Mouse (Mus musculus): ENCODE data around the gene Rasgef1b. TPM values are rescaled to one million over a fixed set of nuclear protein-coding genes. Genes with fewer than 3 reads are reported as not detected.

Gene Rasgef1b
- polyA plus RNA-seq, 1 experiment from 2014 or later, result 28.6 TPM

- 13% methylated on average over 3 of the region's 3 CpGs for WGBS
- no peaks in the 10 kb centered on the region for H3K36me3 ChIP-seq (ENCODE audit: control insufficient read depth, insufficient read depth, low read length)
- H3K4me2 ChIP-seq, result no peak overlapping the region
- peak; percentile 82 for ATAC-seq (ENCODE audit: low FRiP score)
- no peak overlapping the region for H3K9ac ChIP-seq (ENCODE audit: low read length)
- peak; percentile 92 for DNase-seq (ENCODE audit: low spot score, missing footprints)
- no peak overlapping the region for H3K27ac ChIP-seq (ENCODE audit: low read depth, low read length)
- H3K27me3 ChIP-seq (ENCODE audit: control insufficient read depth, insufficient read depth, low read length), result peaks cover 92% of the 10 kb centered on the region
- no peak overlapping the region for H3K4me3 ChIP-seq (ENCODE audit: low read depth, low read length)
- peaks cover 2% of the 10 kb centered on the region; the same call in 1 of the 2 replicates for H3K4me1 ChIP-seq (ENCODE audit: control insufficient read depth, insufficient read depth, low read length)
- H3K9me3 ChIP-seq (ENCODE audit: control insufficient read depth, low read length), result no peaks in the 10 kb centered on the region
Observed at GRCm38 (mm10) chr5:99391525-99391924, 337.3 kb downstream of the Rasgef1b start.

GRCm38 (mm10) chr5:99390776-99391175 lies 338.1 kb downstream of the Rasgef1b start:
- Histone ChIP-seq H3K4me1 (ENCODE audit: control insufficient read depth, insufficient read depth, low read length) (peaks cover 5% of the 10 kb centered on the region), H3K4me3 (ENCODE audit: low read depth, low read length) (no peak overlapping the region), H3K27me3 (ENCODE audit: control insufficient read depth, insufficient read depth, low read length) (peaks cover 89% of the 10 kb centered on the region), H3K27ac (ENCODE audit: low read depth, low read length) (no peak overlapping the region), H3K36me3 (ENCODE audit: control insufficient read depth, insufficient read depth, low read length) (no peaks in the 10 kb centered on the region), H3K4me2 (no peak overlapping the region), H3K9ac (ENCODE audit: low read length) (no peak overlapping the region), H3K9me3 (ENCODE audit: control insufficient read depth, low read length) (no peaks in the 10 kb centered on the region)
- 45% methylated on average over 7 of the region's 7 CpGs for WGBS
- ATAC-seq (ENCODE audit: low FRiP score), result no peak
- DNase-seq (ENCODE audit: low spot score, missing footprints), result no peak

GRCm38 (mm10) chr5:99390314-99390713 lies 338.6 kb downstream of the Rasgef1b start:
- H3K4me3 ChIP-seq (ENCODE audit: low read depth, low read length), result no peak overlapping the region
- no peak overlapping the region for H3K9ac ChIP-seq (ENCODE audit: low read length)
- H3K36me3 ChIP-seq (ENCODE audit: control insufficient read depth, insufficient read depth, low read length), result no peaks in the 10 kb centered on the region
- H3K27ac ChIP-seq (ENCODE audit: low read depth, low read length), result no peak overlapping the region
- WGBS, result 65% methylated on average over 3 of the region's 3 CpGs
- H3K27me3 ChIP-seq (ENCODE audit: control insufficient read depth, insufficient read depth, low read length), result peaks cover 84% of the 10 kb centered on the region
- no peaks in the 10 kb centered on the region for H3K9me3 ChIP-seq (ENCODE audit: control insufficient read depth, low read length)
- no peak overlapping the region for H3K4me2 ChIP-seq
- ATAC-seq (ENCODE audit: low FRiP score), result no peak
- no peak for DNase-seq (ENCODE audit: low spot score, missing footprints)
- H3K4me1 ChIP-seq (ENCODE audit: control insufficient read depth, insufficient read depth, low read length), result peaks cover 5% of the 10 kb centered on the region

GRCm38 (mm10) chr5:99388585-99389250 lies 340.1 kb downstream of the Rasgef1b start:
- Histone ChIP-seq H3K4me1 (ENCODE audit: control insufficient read depth, insufficient read depth, low read length) (peaks cover 5% of the 10 kb centered on the region), H3K27ac (ENCODE audit: low read depth, low read length) (no peak overlapping the region), H3K4me3 (ENCODE audit: low read depth, low read length) (no peak overlapping the region), H3K9me3 (ENCODE audit: control insufficient read depth, low read length) (no peaks in the 10 kb centered on the region), H3K9ac (ENCODE audit: low read length) (no peak overlapping the region), H3K4me2 (no peak overlapping the region), H3K27me3 (ENCODE audit: control insufficient read depth, insufficient read depth, low read length) (peaks cover 79% of the 10 kb centered on the region), H3K36me3 (ENCODE audit: control insufficient read depth, insufficient read depth, low read length) (no peaks in the 10 kb centered on the region)
- DNase-seq (ENCODE audit: low spot score, missing footprints), result peak; percentile 77
- ATAC-seq (ENCODE audit: low FRiP score), result no peak
- WGBS, result 85% methylated on average over 10 of the region's 10 CpGs

- Histone ChIP-seq H3K4me2 (no peak overlapping the region), H3K4me1 (ENCODE audit: control insufficient read depth, insufficient read depth, low read length) (peaks cover 5% of the 10 kb centered on the region), H3K4me3 (ENCODE audit: low read depth, low read length) (no peak overlapping the region), H3K36me3 (ENCODE audit: control insufficient read depth, insufficient read depth, low read length) (no peaks in the 10 kb centered on the region), H3K27ac (ENCODE audit: low read depth, low read length) (no peak overlapping the region), H3K9ac (ENCODE audit: low read length) (no peak overlapping the region), H3K27me3 (ENCODE audit: control insufficient read depth, insufficient read depth, low read length) (peaks cover 79% of the 10 kb centered on the region), H3K9me3 (ENCODE audit: control insufficient read depth, low read length) (no peaks in the 10 kb centered on the region)
- WGBS, result 68% methylated on average over 5 of the region's 5 CpGs
- no peak for ATAC-seq (ENCODE audit: low FRiP score)
- DNase-seq (ENCODE audit: low spot score, missing footprints), result peak; percentile 79
Observed at GRCm38 (mm10) chr5:99388131-99388530, 340.7 kb downstream of the Rasgef1b start.

GRCm38 (mm10) chr5:99387185-99387981 lies 341.5 kb downstream of the Rasgef1b start:
- no peak overlapping the region for H3K9ac ChIP-seq (ENCODE audit: low read length)
- ATAC-seq (ENCODE audit: low FRiP score), result no peak
- H3K4me2 ChIP-seq, result no peak overlapping the region
- H3K4me3 ChIP-seq (ENCODE audit: low read depth, low read length), result no peak overlapping the region
- H3K9me3 ChIP-seq (ENCODE audit: control insufficient read depth, low read length), result no peaks in the 10 kb centered on the region
- DNase-seq (ENCODE audit: low spot score, missing footprints), result peak; percentile 81
- 71% methylated on average over 17 of the region's 17 CpGs for WGBS
- H3K36me3 ChIP-seq (ENCODE audit: control insufficient read depth, insufficient read depth, low read length), result no peaks in the 10 kb centered on the region
- H3K27me3 ChIP-seq (ENCODE audit: control insufficient read depth, insufficient read depth, low read length), result peaks cover 81% of the 10 kb centered on the region
- H3K27ac ChIP-seq (ENCODE audit: low read depth, low read length), result no peak overlapping the region
- H3K4me1 ChIP-seq (ENCODE audit: control insufficient read depth, insufficient read depth, low read length), result peaks cover 5% of the 10 kb centered on the region

GRCm38 (mm10) chr5:99386246-99386845 lies 342.5 kb downstream of the Rasgef1b start:
- 30% methylated on average over 14 of the region's 14 CpGs for WGBS
- Histone ChIP-seq H3K36me3 (ENCODE audit: control insufficient read depth, insufficient read depth, low read length) (no peaks in the 10 kb centered on the region), H3K4me1 (ENCODE audit: control insufficient read depth, insufficient read depth, low read length) (peaks cover 5% of the 10 kb centered on the region), H3K27me3 (ENCODE audit: control insufficient read depth, insufficient read depth, low read length) (peaks cover 76% of the 10 kb centered on the region), H3K9me3 (ENCODE audit: control insufficient read depth, low read length) (no peaks in the 10 kb centered on the region), H3K4me3 (ENCODE audit: low read depth, low read length) (no peak overlapping the region), H3K9ac (ENCODE audit: low read length) (no peak overlapping the region), H3K4me2 (no peak overlapping the region), H3K27ac (ENCODE audit: low read depth, low read length) (no peak overlapping the region)
- ATAC-seq (ENCODE audit: low FRiP score), result no peak
- DNase-seq (ENCODE audit: low spot score, missing footprints), result peak; percentile 88

GRCm38 (mm10) chr5:99385737-99386136 lies 343.1 kb downstream of the Rasgef1b start:
- peak; percentile 83 for DNase-seq (ENCODE audit: low spot score, missing footprints)
- no peak for ATAC-seq (ENCODE audit: low FRiP score)
- Histone ChIP-seq H3K4me2 (no peak overlapping the region), H3K27me3 (ENCODE audit: control insufficient read depth, insufficient read depth, low read length) (peaks cover 72% of the 10 kb centered on the region), H3K27ac (ENCODE audit: low read depth, low read length) (no peak overlapping the region), H3K9ac (ENCODE audit: low read length) (no peak overlapping the region), H3K4me3 (ENCODE audit: low read depth, low read length) (no peak overlapping the region), H3K9me3 (ENCODE audit: control insufficient read depth, low read length) (no peaks in the 10 kb centered on the region), H3K36me3 (ENCODE audit: control insufficient read depth, insufficient read depth, low read length) (no peaks in the 10 kb centered on the region), H3K4me1 (ENCODE audit: control insufficient read depth, insufficient read depth, low read length) (peaks cover 5% of the 10 kb centered on the region)
- 33% methylated on average over 8 of the region's 8 CpGs for WGBS

- Histone ChIP-seq H3K4me1 (ENCODE audit: control insufficient read depth, insufficient read depth, low read length) (peaks cover 5% of the 10 kb centered on the region), H3K4me3 (ENCODE audit: low read depth, low read length) (no peak overlapping the region), H3K36me3 (ENCODE audit: control insufficient read depth, insufficient read depth, low read length) (no peaks in the 10 kb centered on the region), H3K27ac (ENCODE audit: low read depth, low read length) (no peak overlapping the region), H3K27me3 (ENCODE audit: control insufficient read depth, insufficient read depth, low read length) (peaks cover 71% of the 10 kb centered on the region), H3K9me3 (ENCODE audit: control insufficient read depth, low read length) (no peaks in the 10 kb centered on the region), H3K4me2 (no peak overlapping the region), H3K9ac (ENCODE audit: low read length) (no peak overlapping the region)
- DNase-seq (ENCODE audit: low spot score, missing footprints) (peak; percentile 79), ATAC-seq (ENCODE audit: low FRiP score) (no peak)
- 5% methylated on average over 1 of the region's 1 CpGs for WGBS
Observed at GRCm38 (mm10) chr5:99385090-99385489, 343.8 kb downstream of the Rasgef1b start.

All from midbrain, embryonic 11.5 days (tissue).